Mouse (Mus musculus): ENCODE data around the gene Sept7.

DNA sequence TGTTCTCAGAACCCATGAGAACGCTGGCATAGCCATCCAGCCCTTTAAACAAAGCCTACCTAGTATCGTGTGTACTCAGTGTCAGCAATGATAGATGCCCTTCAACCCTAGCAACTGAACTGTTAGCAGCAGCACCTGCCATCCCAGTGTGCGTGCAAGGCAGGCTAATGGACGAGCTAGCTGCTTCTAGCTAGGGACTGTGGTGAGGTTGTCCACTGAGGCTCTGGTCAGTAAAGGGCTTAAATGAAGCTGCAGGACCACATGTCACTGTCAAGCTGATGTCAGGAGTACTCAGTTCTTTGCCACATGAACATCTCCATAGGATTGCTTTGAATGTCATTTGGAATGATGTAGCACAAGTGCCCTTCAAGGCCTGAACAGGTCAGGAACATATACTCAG, 62.1 kb downstream of the Sept7 start:
- TF ChIP-seq CTCF (conservative IDR thresholded peaks at IDR 0.05 in 1 of 2, IDR thresholded peaks at IDR 0.05 in 1 of 2; ENCODE audit: low read depth in 2 of 2, low read length in 2 of 2) (no peak), EP300 (IDR thresholded peaks at IDR 0.05; ENCODE audit: low read length) (no peak), ETS1 (conservative IDR thresholded peaks at IDR 0.05; ENCODE audit: low read depth, low read length) (no peak)
